Mouse (Mus musculus) embryonic facial prominence, embryonic 10.5 days (tissue): ENCODE results near the gene Mmp9. TPM values are rescaled to one million over a fixed set of nuclear protein-coding genes. Genes with fewer than 3 reads are reported as not detected.
A peak's percentile ranks its signal among the peaks of the same experiment; 100 is the strongest.

Experiments used
- DNase-seq: peaks from one replicate; pipeline ENCODE4 v3.0.0-alpha.2; 2017; ENCODE audit warnings: low spot score
- H3K27ac ChIP-seq: fragments of 300-500 bp; sonication (generic); replicated peaks from 2 replicates; pipeline ENCODE4 v1.5.1; 2016; ENCODE audit warnings: mild to moderate bottlenecking
- H3K27me3 ChIP-seq: fragments of 300-500 bp; sonication (generic); replicated peaks from 2 replicates; pipeline ENCODE4 v1.6.1; 2016; ENCODE audit warnings: low read depth, mild to moderate bottlenecking; ENCODE audit not compliant: poor library complexity, severe bottlenecking
- H3K36me3 ChIP-seq: fragments of 300-500 bp; sonication (generic); replicated peaks from 2 replicates; pipeline ENCODE4 v1.6.1; 2016; ENCODE audit warnings: mild to moderate bottlenecking, moderate library complexity
- H3K4me1 ChIP-seq: fragments of 300-500 bp; sonication (generic); 2 replicates; pipeline ENCODE4 v1.6.1; 2016
- H3K4me3 ChIP-seq: fragments of 300-500 bp; sonication (generic); 2 replicates; pipeline ENCODE4 v1.5.1; 2016; ENCODE audit warnings: mild to moderate bottlenecking, moderate library complexity
- H3K9me3 ChIP-seq: fragments of 300-500 bp; sonication (generic); 2 replicates; pipeline ENCODE4 v1.6.1; 2016; ENCODE audit warnings: mild to moderate bottlenecking
- WGBS: fragments of 180-500 bp; shearing (Covaris S2); methylation state at CpG from one replicate; pipeline ENCODE4 v1.1.7; 2016; 5-methylcytosine and 5-hydroxymethylcytosine counted together
- polyA plus RNA-seq: library from polyadenylated mRNA; unstranded; fragments of >200 nt; fragmentation: Nextera tagmentation; extraction: Ambion mirVana; gene quantifications from 2 replicates; pipeline ENCODE4 v1.2.1, GENCODE M21; 2016

Mmp9 gene
- polyA plus RNA-seq, 1 experiment from 2014 or later = 0.77 TPM

DNA sequence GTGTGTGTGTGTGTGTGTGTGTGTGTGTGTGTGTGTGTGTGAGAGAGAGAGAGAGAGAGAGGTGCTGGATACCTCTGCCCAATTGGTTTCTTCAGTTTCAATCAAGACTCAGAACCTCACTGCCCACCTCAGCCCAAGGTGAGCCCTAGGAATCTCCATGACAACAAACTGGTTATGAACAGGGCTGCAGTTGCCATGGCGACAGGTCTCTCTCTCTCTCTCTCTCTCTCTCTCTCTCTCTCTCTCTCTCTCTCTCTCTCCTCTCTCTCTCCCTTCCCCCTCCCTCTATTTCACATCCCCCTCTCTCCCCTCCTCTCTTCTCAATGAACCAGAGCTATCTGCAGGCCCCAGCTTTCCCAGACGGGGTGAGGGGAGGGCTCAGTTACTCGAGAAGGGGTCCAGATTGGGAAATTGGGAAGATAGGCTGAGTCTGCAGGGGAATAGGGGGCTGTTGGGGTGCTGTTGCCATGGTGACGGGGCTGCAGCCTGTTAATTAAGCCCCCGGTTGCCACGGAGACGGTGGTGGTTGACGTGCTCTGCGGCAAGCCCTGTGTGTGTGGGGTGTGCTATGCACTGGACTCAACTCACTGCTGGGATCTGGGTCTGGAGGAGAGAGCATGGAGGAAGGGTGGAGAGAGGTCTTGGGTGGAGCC is 23.8 kb downstream of the Mmp9 start:
- Histone ChIP-seq H3K27ac (no peak overlapping the region), H3K27me3 (peaks cover 72% of the 10 kb centered on the region), H3K36me3 (no peaks in the 10 kb centered on the region), H3K9me3 (no peaks in the 10 kb centered on the region), H3K4me3 (no peak overlapping the region), H3K4me1 (peaks cover 43% of the 10 kb centered on the region)
- 36% methylated on average over 9 of the region's 9 CpGs for WGBS
- no peak for DNase-seq

DNA sequence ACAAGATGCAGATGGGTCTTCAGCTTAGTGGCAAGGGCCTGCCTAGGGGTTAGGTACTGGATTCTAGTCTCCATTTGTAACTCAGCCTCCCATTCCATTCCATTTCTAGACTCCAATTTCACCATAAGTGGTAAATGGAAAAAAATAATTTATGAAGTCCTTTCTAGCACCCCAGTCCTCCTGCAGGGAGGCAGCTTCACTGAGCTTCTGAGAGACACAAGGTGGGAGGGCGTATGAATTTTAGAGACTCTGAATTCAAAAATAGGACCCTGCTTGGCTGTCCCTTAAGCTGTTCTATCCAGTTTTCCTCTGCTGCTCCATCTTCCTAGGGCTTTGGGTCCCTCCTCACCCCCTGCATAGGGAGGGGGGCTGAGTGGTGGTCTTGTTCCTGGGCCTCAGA is 24.4 kb downstream of the Mmp9 start:
- peaks cover 49% of the 10 kb centered on the region for H3K4me1 ChIP-seq
- H3K9me3 ChIP-seq = no peaks in the 10 kb centered on the region
- no peak overlapping the region for H3K4me3 ChIP-seq
- WGBS = 89% methylated on average over 1 of the region's 1 CpGs
- no peak overlapping the region for H3K27ac ChIP-seq
- no peaks in the 10 kb centered on the region for H3K36me3 ChIP-seq
- DNase-seq = no peak
- H3K27me3 ChIP-seq = peaks cover 78% of the 10 kb centered on the region

DNA sequence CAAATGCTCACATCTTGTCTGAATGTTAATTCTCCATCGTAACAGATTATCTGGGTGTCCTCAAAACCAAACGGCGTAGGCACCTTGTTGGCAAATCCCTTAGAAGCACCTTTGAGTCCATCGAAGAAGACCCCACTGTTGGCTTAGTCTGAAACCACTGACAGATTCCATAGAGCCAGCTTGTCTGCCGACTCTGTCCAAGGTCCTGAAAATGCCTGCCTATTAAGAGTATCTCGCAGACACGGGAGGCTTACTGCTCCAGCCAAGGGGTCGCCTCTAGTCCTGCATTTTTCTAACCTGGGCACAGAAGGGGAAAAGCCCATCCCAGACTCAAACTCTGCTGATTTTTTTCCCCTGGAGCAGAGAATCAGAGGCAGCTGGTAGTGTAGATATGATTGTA is 25.8 kb downstream of the Mmp9 start:
- H3K36me3 ChIP-seq = no peaks in the 10 kb centered on the region
- H3K27me3 ChIP-seq = peaks cover 92% of the 10 kb centered on the region
- H3K27ac ChIP-seq = no peak overlapping the region
- H3K4me1 ChIP-seq = peaks cover 49% of the 10 kb centered on the region
- H3K4me3 ChIP-seq = no peak overlapping the region
- H3K9me3 ChIP-seq = no peaks in the 10 kb centered on the region
- peak; percentile 70 for DNase-seq
- 18% methylated on average over 8 of the region's 8 CpGs for WGBS

DNA sequence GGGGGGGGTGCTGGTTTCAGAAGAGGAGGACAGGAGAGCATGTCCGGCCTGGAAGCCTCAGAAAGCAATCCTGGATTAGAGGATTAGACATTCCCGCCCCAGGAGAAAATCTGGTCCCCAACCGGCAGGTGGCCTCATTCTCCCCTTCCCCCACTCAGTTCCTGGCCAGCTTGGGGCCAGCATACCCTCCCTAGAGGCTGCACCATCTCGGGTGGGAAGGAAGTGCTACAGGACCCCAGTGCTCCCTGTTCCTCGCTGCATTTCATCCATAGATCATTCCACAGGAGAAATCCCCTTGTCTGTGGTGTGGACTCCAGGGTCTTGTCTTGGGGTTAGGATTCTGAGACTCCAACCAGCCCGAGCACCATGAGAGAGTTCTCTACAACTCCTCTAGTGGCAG is 26.6 kb downstream of the Mmp9 start:
- DNase-seq = no peak
- Histone ChIP-seq H3K27ac (no peak overlapping the region), H3K9me3 (no peaks in the 10 kb centered on the region), H3K4me1 (peaks cover 46% of the 10 kb centered on the region), H3K27me3 (peaks cover 99% of the 10 kb centered on the region), H3K36me3 (no peaks in the 10 kb centered on the region), H3K4me3 (0 out of 2 replicates have a peak overlapping the region, but pooled peaks have one; percentile 56)
- 8% methylated on average over 6 of the region's 6 CpGs for WGBS

DNA sequence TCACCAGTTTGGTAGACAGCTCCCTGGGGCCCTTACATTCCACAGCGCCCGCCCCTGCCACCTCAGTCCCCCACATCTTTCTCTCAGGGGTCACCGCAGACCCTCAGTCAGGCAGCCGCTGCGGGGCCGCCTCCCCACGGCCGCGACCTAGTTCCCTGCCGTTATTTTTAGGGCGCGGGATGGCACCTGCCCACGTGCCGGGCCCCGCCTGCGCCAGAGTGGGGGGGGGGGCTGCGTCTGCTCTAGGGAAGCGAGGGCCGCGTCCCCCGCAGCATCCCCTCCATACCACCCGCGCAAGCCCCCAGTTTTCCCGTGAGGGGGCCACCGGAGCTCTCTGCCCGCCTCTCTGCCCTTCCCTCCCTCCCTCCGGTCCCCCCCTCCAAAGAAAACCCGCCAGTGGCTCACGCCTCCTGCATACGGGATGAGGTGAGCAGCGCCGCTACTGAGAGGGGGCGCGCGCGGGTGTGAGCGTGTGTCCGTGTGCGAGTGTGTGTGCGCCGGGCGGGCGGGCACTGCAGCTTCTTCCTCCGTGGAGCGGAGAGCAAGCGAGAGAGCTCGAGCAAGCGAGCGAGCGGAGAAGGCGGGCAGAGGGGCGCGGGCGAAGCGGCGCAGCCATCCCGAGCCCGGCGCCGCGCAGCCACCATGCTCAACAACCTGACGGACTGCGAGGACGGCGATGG is 27.3 kb downstream of the Mmp9 start:
- Histone ChIP-seq H3K4me1 (peaks cover 51% of the 10 kb centered on the region), H3K9me3 (no peaks in the 10 kb centered on the region), H3K27ac (no peak overlapping the region), H3K36me3 (no peaks in the 10 kb centered on the region), H3K4me3 (peak overlapping the region; percentile 56), H3K27me3 (peaks cover 99% of the 10 kb centered on the region)
- no peak for DNase-seq
- WGBS = 1% methylated on average over 65 of the region's 65 CpGs

DNA sequence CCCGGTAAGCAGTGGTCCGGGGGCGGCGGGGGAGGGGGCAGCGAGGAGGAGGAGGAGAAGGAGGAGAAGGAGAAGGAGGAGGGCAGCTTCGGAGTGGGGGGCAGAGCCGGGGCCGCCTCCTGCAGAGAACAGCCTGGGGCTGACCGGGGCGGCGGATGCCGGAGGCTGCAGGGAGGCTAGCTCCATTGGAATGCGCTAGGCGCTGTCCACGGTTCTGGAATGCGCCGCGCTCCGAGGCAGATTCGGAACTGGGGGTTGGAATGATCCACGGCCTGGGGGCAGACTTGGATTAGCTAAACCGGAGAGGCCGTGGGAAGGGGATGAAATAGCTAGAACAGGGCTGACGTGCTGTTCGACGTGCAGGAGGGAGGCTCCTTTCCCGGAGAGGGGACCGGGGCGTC is 27.9 kb downstream of the Mmp9 start:
- no peaks in the 10 kb centered on the region for H3K36me3 ChIP-seq
- peak overlapping the region; percentile 56 for H3K4me3 ChIP-seq
- H3K27ac ChIP-seq = no peak overlapping the region
- peaks cover 53% of the 10 kb centered on the region for H3K4me1 ChIP-seq
- 1% methylated on average over 29 of the region's 29 CpGs for WGBS
- peaks cover 99% of the 10 kb centered on the region for H3K27me3 ChIP-seq
- peak; percentile 89 for DNase-seq
- H3K9me3 ChIP-seq = no peaks in the 10 kb centered on the region

DNA sequence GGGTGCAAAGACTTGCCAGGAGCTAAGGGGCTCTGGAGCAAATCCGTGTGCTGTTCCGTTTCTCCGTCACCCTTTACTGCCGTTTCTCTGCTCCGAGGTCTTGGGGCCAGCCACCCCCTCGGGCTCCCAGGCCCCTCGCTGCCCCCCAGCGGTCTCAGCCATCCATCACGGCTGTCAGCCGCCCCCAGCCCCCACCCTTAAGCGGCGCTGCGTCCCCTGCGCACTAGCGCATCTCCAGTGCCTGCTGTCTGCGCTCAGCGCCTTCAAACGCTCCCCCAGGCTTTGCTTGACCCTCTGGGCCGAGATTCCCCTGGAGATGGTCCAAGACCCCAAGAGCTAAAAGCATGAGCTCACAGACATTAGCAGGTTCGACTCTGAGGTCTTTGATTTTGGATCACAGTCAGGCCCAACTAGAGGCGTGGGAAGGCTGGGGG is 28.8 kb downstream of the Mmp9 start:
- no peak overlapping the region for H3K27ac ChIP-seq
- peak overlapping the region; percentile 56; the same call in 1 of the 2 replicates for H3K4me3 ChIP-seq
- H3K4me1 ChIP-seq = peaks cover 51% of the 10 kb centered on the region
- no peaks in the 10 kb centered on the region for H3K36me3 ChIP-seq
- WGBS = 3% methylated on average over 21 of the region's 21 CpGs
- no peak for DNase-seq
- no peaks in the 10 kb centered on the region for H3K9me3 ChIP-seq
- H3K27me3 ChIP-seq = peaks cover 99% of the 10 kb centered on the region

DNA sequence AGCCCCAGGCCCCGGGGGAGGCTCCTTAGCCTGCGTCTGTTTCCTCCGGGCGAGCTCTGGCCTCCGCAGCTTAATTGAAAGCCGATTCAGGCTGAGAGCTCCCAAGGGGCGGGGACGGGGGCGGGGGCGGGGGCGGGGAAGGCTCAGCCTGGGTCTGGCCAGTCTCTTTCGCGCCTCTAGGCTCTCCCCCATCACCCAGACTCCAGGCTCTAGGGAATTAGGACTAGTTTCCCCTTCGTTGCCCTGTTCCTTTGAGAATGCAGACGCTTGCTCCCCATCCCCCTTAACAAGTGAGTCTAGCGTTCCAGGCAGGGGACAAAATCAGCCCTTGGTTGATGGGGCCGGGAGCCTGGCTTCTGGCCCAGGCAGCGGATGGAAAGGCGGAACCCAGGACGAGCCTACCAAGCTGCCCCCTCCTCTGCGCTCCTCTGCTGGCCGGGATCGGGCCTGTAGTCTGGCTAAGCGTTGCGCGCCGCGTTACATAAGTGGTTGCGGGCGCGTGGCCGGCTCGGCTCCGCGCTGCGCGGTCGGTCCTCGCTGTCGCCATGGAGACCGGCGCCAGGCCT is 30.1 kb downstream of the Mmp9 start:
- WGBS = under 1% methylated on average over 42 of the region's 42 CpGs
- no peak overlapping the region for H3K27ac ChIP-seq
- H3K4me1 ChIP-seq = peaks cover 46% of the 10 kb centered on the region
- no peaks in the 10 kb centered on the region for H3K9me3 ChIP-seq
- no peaks in the 10 kb centered on the region for H3K36me3 ChIP-seq
- peak; percentile 57 for DNase-seq
- peaks cover 92% of the 10 kb centered on the region for H3K27me3 ChIP-seq
- H3K4me3 ChIP-seq = peak overlapping the region; percentile 51

DNA sequence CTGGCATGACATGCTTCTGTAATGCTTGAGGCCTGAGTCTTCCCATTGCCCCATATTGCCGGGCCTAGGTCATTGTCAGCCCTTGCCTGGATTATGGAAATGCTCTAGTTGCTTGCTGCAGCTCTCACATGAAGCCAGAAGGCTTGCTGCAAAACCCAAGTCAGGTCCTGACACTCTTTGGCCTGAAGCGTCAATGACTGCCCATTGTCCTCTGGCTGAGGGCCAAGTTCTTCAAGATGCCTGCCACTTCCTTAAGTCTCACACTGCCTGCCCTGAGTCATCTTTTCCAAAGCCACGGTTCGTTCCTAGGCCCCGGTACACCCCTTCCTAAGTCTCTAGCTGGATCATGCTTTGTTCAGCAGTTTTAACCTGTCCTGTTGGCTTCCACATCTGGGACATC is 32.1 kb downstream of the Mmp9 start:
- no peak overlapping the region for H3K27ac ChIP-seq
- H3K27me3 ChIP-seq = peaks cover 73% of the 10 kb centered on the region
- no peaks in the 10 kb centered on the region for H3K9me3 ChIP-seq
- H3K36me3 ChIP-seq = no peaks in the 10 kb centered on the region
- no peak for DNase-seq
- H3K4me1 ChIP-seq = peaks cover 44% of the 10 kb centered on the region
- H3K4me3 ChIP-seq = no peak overlapping the region
- 69% methylated on average over 5 of the region's 5 CpGs for WGBS

DNA sequence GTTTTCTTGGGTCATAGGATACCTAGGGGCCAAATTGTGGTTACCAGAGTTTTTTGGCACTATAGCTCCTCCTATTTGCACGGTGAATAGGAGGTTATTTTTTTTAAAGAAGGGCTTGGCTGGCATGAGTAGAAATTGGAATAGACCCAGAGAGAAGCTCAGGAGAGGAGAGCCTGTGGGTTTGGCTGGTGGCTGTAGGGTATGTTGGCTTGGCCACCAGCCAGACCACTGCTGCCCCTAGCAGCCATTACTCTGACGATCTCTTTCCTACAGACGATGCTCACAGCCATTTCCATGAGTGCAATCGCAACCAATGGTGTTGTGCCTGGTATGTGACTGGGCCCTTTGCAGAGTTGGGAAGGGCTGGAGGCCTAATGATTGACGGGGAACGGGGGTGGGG is 35.0 kb downstream of the Mmp9 start:
- DNase-seq = no peak
- peaks cover 16% of the 10 kb centered on the region for H3K4me1 ChIP-seq
- 86% methylated on average over 6 of the region's 6 CpGs for WGBS
- no peak overlapping the region for H3K27ac ChIP-seq
- H3K27me3 ChIP-seq = peaks cover 43% of the 10 kb centered on the region
- no peak overlapping the region for H3K4me3 ChIP-seq
- H3K36me3 ChIP-seq = no peaks in the 10 kb centered on the region
- H3K9me3 ChIP-seq = no peaks in the 10 kb centered on the region

DNA sequence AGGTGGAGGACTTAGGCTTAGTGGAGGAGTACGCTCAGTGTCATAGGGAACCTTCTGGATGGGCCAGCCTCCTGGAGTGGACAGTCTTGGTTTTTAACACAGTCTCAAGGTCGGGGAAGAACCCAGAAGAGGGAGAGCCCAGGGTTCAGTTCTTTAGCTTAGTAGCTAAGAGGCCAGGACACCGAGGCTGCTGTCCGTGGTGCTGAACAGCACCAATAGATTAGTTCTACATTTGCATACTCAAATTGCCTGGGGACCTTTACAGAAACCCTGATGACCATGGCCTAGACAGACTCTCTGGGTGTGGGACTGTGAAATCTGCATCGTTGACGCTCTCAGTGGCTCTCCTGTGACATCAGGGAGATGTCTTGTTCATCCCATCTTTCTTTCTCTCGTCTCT is 39.2 kb downstream of the Mmp9 start:
- Histone ChIP-seq H3K9me3 (no peaks in the 10 kb centered on the region), H3K4me1 (peaks cover 3% of the 10 kb centered on the region), H3K27ac (no peak overlapping the region), H3K4me3 (no peak overlapping the region), H3K27me3 (peaks cover 8% of the 10 kb centered on the region; the same call in 1 of the 2 replicates), H3K36me3 (no peaks in the 10 kb centered on the region)
- 19% methylated on average over 7 of the region's 7 CpGs for WGBS
- DNase-seq = peak; percentile 79

DNA sequence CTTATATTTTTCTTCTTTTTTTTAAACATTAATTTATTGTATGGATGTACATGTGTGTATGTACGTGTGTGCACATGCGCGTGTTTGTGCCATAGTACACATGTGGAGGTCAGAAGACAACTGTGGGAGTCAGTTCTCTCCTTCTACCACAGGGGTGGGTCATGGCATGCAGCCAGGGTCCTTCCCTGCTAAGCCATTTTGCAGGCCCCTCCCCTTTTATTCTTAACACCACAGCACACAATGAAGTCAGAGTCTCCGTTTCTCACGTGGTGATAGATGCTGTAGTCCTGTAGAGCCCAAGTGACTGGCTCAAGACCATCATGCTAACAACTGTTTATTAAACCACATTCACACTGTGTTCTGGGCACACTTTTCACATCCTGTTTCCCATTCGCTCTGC is 45.4 kb downstream of the Mmp9 start:
- no peak overlapping the region for H3K4me3 ChIP-seq
- no peak for DNase-seq
- no peak overlapping the region for H3K27ac ChIP-seq
- peaks cover 8% of the 10 kb centered on the region; the same call in 1 of the 2 replicates for H3K27me3 ChIP-seq
- peaks cover 11% of the 10 kb centered on the region for H3K4me1 ChIP-seq
- H3K9me3 ChIP-seq = no peaks in the 10 kb centered on the region
- no peaks in the 10 kb centered on the region for H3K36me3 ChIP-seq
- WGBS = 83% methylated on average over 6 of the region's 6 CpGs
